Mouse (Mus musculus): ENCODE data around the gene Paqr3. TPM values are rescaled to one million over a fixed set of nuclear protein-coding genes. Genes with fewer than 3 reads are reported as not detected.

Gene Paqr3
- polyA plus RNA-seq (2014; fragmentation: Nextera tagmentation; extraction: Ambion mirVana): 3.6 and 4.1 TPM in 2 replicates

GRCm38 (mm10) chr5:97111207-97111910 is at the start of gene Paqr3:
Paqr3 (minus strand) TSS chr5:97111596.
- peaks cover 9% of the 10 kb centered on the region; the same call in 1 of the 2 replicates for H3K4me1 ChIP-seq (replicated peaks; ENCODE audit: control insufficient read depth, insufficient read depth, low read length)
- no peaks in the 10 kb centered on the region for H3K27me3 ChIP-seq (replicated peaks; ENCODE audit: control insufficient read depth, insufficient read depth, low read length)
- H3K27ac ChIP-seq (ENCODE audit: low read depth): no peak within 1 kb of the TSS
- no peaks in the 10 kb centered on the region for H3K36me3 ChIP-seq (ENCODE audit: control insufficient read depth, insufficient read depth, low read length)
- peak within 1 kb of the TSS; percentile 59 for H3K4me3 ChIP-seq (ENCODE audit: low read depth, low read length)
- ATAC-seq (replicated peaks; ENCODE audit: low FRiP score, low TSS enrichment, low read depth) (peak; percentile 99), DNase-seq (ENCODE audit: low spot score) (peak; percentile 98)
- H3K9ac ChIP-seq (ENCODE audit: low read length): peak within 1 kb of the TSS; percentile 48
- no peaks in the 10 kb centered on the region for H3K9me3 ChIP-seq (ENCODE audit: control insufficient read depth, low read length)
- under 1% methylated on average over 62 of the region's 62 CpGs for WGBS
- peak within 1 kb of the TSS; percentile 68 for H3K4me2 ChIP-seq (ENCODE audit: low read length)

- DNase-seq (ENCODE audit: low spot score) (no peak), ATAC-seq (replicated peaks; ENCODE audit: low FRiP score, low TSS enrichment, low read depth) (no peak)
- WGBS: 43% methylated on average over 1 of the region's 1 CpGs
- Histone ChIP-seq H3K27ac (ENCODE audit: low read depth) (no peak overlapping the region), H3K9me3 (ENCODE audit: control insufficient read depth, low read length) (no peaks in the 10 kb centered on the region), H3K4me1 (replicated peaks; ENCODE audit: control insufficient read depth, insufficient read depth, low read length) (no peaks in the 10 kb centered on the region), H3K9ac (ENCODE audit: low read length) (no peak overlapping the region), H3K4me3 (ENCODE audit: low read depth, low read length) (no peak overlapping the region), H3K27me3 (replicated peaks; ENCODE audit: control insufficient read depth, insufficient read depth, low read length) (no peaks in the 10 kb centered on the region), H3K4me2 (ENCODE audit: low read length) (no peak overlapping the region), H3K36me3 (ENCODE audit: control insufficient read depth, insufficient read depth, low read length) (no peaks in the 10 kb centered on the region)
These were observed 43.3 kb upstream of the Paqr3 start for GRCm38 (mm10) chr5:97154688-97155087.

- no peaks in the 10 kb centered on the region for H3K36me3 ChIP-seq (ENCODE audit: control insufficient read depth, insufficient read depth, low read length)
- no peak overlapping the region for H3K9ac ChIP-seq (ENCODE audit: low read length)
- H3K4me1 ChIP-seq (replicated peaks; ENCODE audit: control insufficient read depth, insufficient read depth, low read length): no peaks in the 10 kb centered on the region
- no peak overlapping the region for H3K4me3 ChIP-seq (ENCODE audit: low read depth, low read length)
- no peak for ATAC-seq (replicated peaks; ENCODE audit: low FRiP score, low TSS enrichment, low read depth)
- H3K27me3 ChIP-seq (replicated peaks; ENCODE audit: control insufficient read depth, insufficient read depth, low read length): no peaks in the 10 kb centered on the region
- WGBS: 88% methylated on average over 2 of the region's 2 CpGs
- no peaks in the 10 kb centered on the region for H3K9me3 ChIP-seq (ENCODE audit: control insufficient read depth, low read length)
- no peak overlapping the region for H3K27ac ChIP-seq (ENCODE audit: low read depth)
- H3K4me2 ChIP-seq (ENCODE audit: low read length): no peak overlapping the region
- DNase-seq (ENCODE audit: low spot score): no peak
These were observed 23.9 kb upstream of the Paqr3 start for GRCm38 (mm10) chr5:97135331-97135730.

- H3K27ac ChIP-seq (ENCODE audit: low read depth): no peak overlapping the region
- 94% methylated on average over 2 of the region's 2 CpGs for WGBS
- no peaks in the 10 kb centered on the region for H3K9me3 ChIP-seq (ENCODE audit: control insufficient read depth, low read length)
- no peak overlapping the region for H3K9ac ChIP-seq (ENCODE audit: low read length)
- H3K27me3 ChIP-seq (replicated peaks; ENCODE audit: control insufficient read depth, insufficient read depth, low read length): no peaks in the 10 kb centered on the region
- ATAC-seq (replicated peaks; ENCODE audit: low FRiP score, low TSS enrichment, low read depth) (no peak), DNase-seq (ENCODE audit: low spot score) (no peak)
- no peak overlapping the region for H3K4me2 ChIP-seq (ENCODE audit: low read length)
- H3K4me3 ChIP-seq (ENCODE audit: low read depth, low read length): no peak overlapping the region
- no peaks in the 10 kb centered on the region for H3K36me3 ChIP-seq (ENCODE audit: control insufficient read depth, insufficient read depth, low read length)
- no peaks in the 10 kb centered on the region for H3K4me1 ChIP-seq (replicated peaks; ENCODE audit: control insufficient read depth, insufficient read depth, low read length)
These were observed 18.2 kb upstream of the Paqr3 start for GRCm38 (mm10) chr5:97129589-97129988.

- H3K27me3 ChIP-seq (replicated peaks; ENCODE audit: control insufficient read depth, insufficient read depth, low read length): no peaks in the 10 kb centered on the region
- H3K27ac ChIP-seq (ENCODE audit: low read depth): no peak overlapping the region
- DNase-seq (ENCODE audit: low spot score) (peak; percentile 66), ATAC-seq (replicated peaks; ENCODE audit: low FRiP score, low TSS enrichment, low read depth) (no peak)
- no peak overlapping the region for H3K4me2 ChIP-seq (ENCODE audit: low read length)
- H3K4me1 ChIP-seq (replicated peaks; ENCODE audit: control insufficient read depth, insufficient read depth, low read length): no peaks in the 10 kb centered on the region
- no peaks in the 10 kb centered on the region for H3K36me3 ChIP-seq (ENCODE audit: control insufficient read depth, insufficient read depth, low read length)
- no peak overlapping the region for H3K4me3 ChIP-seq (ENCODE audit: low read depth, low read length)
- 49% methylated on average over 21 of the region's 21 CpGs for WGBS
- no peak overlapping the region for H3K9ac ChIP-seq (ENCODE audit: low read length)
- no peaks in the 10 kb centered on the region for H3K9me3 ChIP-seq (ENCODE audit: control insufficient read depth, low read length)
These were observed 17.1 kb upstream of the Paqr3 start for GRCm38 (mm10) chr5:97128242-97129226.

- no peaks in the 10 kb centered on the region for H3K4me1 ChIP-seq (replicated peaks; ENCODE audit: control insufficient read depth, insufficient read depth, low read length)
- DNase-seq (ENCODE audit: low spot score) (no peak), ATAC-seq (replicated peaks; ENCODE audit: low FRiP score, low TSS enrichment, low read depth) (no peak)
- no peak overlapping the region for H3K9ac ChIP-seq (ENCODE audit: low read length)
- H3K27me3 ChIP-seq (replicated peaks; ENCODE audit: control insufficient read depth, insufficient read depth, low read length): no peaks in the 10 kb centered on the region
- H3K4me2 ChIP-seq (ENCODE audit: low read length): no peak overlapping the region
- H3K27ac ChIP-seq (ENCODE audit: low read depth): no peak overlapping the region
- no peaks in the 10 kb centered on the region for H3K36me3 ChIP-seq (ENCODE audit: control insufficient read depth, insufficient read depth, low read length)
- H3K4me3 ChIP-seq (ENCODE audit: low read depth, low read length): no peak overlapping the region
- 84% methylated on average over 6 of the region's 6 CpGs for WGBS
- H3K9me3 ChIP-seq (ENCODE audit: control insufficient read depth, low read length): no peaks in the 10 kb centered on the region
These were observed 15.9 kb upstream of the Paqr3 start for GRCm38 (mm10) chr5:97127284-97127683.

- Histone ChIP-seq H3K4me1 (replicated peaks; ENCODE audit: control insufficient read depth, insufficient read depth, low read length) (no peaks in the 10 kb centered on the region), H3K4me2 (ENCODE audit: low read length) (no peak overlapping the region), H3K27ac (ENCODE audit: low read depth) (no peak overlapping the region), H3K27me3 (replicated peaks; ENCODE audit: control insufficient read depth, insufficient read depth, low read length) (no peaks in the 10 kb centered on the region), H3K9ac (ENCODE audit: low read length) (no peak overlapping the region), H3K9me3 (ENCODE audit: control insufficient read depth, low read length) (no peaks in the 10 kb centered on the region), H3K36me3 (ENCODE audit: control insufficient read depth, insufficient read depth, low read length) (no peaks in the 10 kb centered on the region), H3K4me3 (ENCODE audit: low read depth, low read length) (no peak overlapping the region)
- WGBS: 11% methylated on average over 4 of the region's 4 CpGs
- ATAC-seq (replicated peaks; ENCODE audit: low FRiP score, low TSS enrichment, low read depth): no peak; the same call in 1 of the 2 replicates
- DNase-seq (ENCODE audit: low spot score): peak; percentile 66
These were observed 14.6 kb upstream of the Paqr3 start for GRCm38 (mm10) chr5:97126005-97126404.

- Histone ChIP-seq H3K9me3 (ENCODE audit: control insufficient read depth, low read length) (no peaks in the 10 kb centered on the region), H3K4me3 (ENCODE audit: low read depth, low read length) (no peak overlapping the region)
- no peak for ATAC-seq (replicated peaks; ENCODE audit: low FRiP score, low TSS enrichment, low read depth)
These were observed 14.1 kb upstream of the Paqr3 start for GRCm38 (mm10) chr5:97125459-97125970.

More at GRCm38 (mm10) chr5:97125459-97125970, 14.1 kb upstream of the Paqr3 start:
- 78% methylated on average over 10 of the region's 10 CpGs for WGBS
- no peaks in the 10 kb centered on the region for H3K36me3 ChIP-seq (ENCODE audit: control insufficient read depth, insufficient read depth, low read length)
- no peak overlapping the region for H3K4me2 ChIP-seq (ENCODE audit: low read length)
- no peak overlapping the region for H3K27ac ChIP-seq (ENCODE audit: low read depth)
- no peaks in the 10 kb centered on the region for H3K27me3 ChIP-seq (replicated peaks; ENCODE audit: control insufficient read depth, insufficient read depth, low read length)
- H3K9ac ChIP-seq (ENCODE audit: low read length): no peak overlapping the region
- H3K4me1 ChIP-seq (replicated peaks; ENCODE audit: control insufficient read depth, insufficient read depth, low read length): no peaks in the 10 kb centered on the region
- no peak for DNase-seq (ENCODE audit: low spot score)

Measured in intestine, embryonic 14.5 days (tissue).